Mouse (Mus musculus) T-helper 1 cell (primary cell): ENCODE data around the gene Rpgrip1l.

ENCODE experiments used
- in situ Hi-C: fragments of 300-600 bp; cut with MboI, MseI; formaldehyde crosslinking; loops from one replicate; pipeline ENCODE4 v1.15.1; 2025; ENCODE audit warnings: high pct_unique_total_duplicates

Rpgrip1l gene

GRCm38 (mm10) chr8:91312835-91313832 lies at the start of gene Rpgrip1l, which contains the start of gene Fto:
TSS of gene Rpgrip1l (minus strand) at chr8:91313262.
TSS of gene Fto (plus strand) at chr8:91313525.
- in situ Hi-C loops, result loop anchor here (10.0 kb wide), 1 partner anchor 1042 kb away; the partner anchor contains the start of gene Irx5

- in situ Hi-C loops, result no loop called here
These were observed 47.7 kb upstream of the Rpgrip1l start for GRCm38 (mm10) chr8:91360644-91361357.

GRCm38 (mm10) chr8:91359511-91359910 lies 46.4 kb upstream of the Rpgrip1l start:
- in situ Hi-C loops, result no loop called here

- in situ Hi-C loops, result no loop called here
These were observed 45.0 kb upstream of the Rpgrip1l start for GRCm38 (mm10) chr8:91358016-91358415.

- in situ Hi-C loops, result no loop called here
These were observed 44.5 kb upstream of the Rpgrip1l start for GRCm38 (mm10) chr8:91357493-91358014.

GRCm38 (mm10) chr8:91355956-91356699 lies 43.1 kb upstream of the Rpgrip1l start:
- in situ Hi-C loops, result no loop called here

GRCm38 (mm10) chr8:91355301-91355905 lies 42.3 kb upstream of the Rpgrip1l start:
- in situ Hi-C loops, result no loop called here

- in situ Hi-C loops, result no loop called here
These were observed 40.8 kb upstream of the Rpgrip1l start for GRCm38 (mm10) chr8:91353907-91354306.

GRCm38 (mm10) chr8:91353062-91353461 lies 40.0 kb upstream of the Rpgrip1l start:
- in situ Hi-C loops, result no loop called here

- in situ Hi-C loops, result no loop called here
These were observed 39.5 kb upstream of the Rpgrip1l start for GRCm38 (mm10) chr8:91352598-91352997.

GRCm38 (mm10) chr8:91350628-91351027 lies 37.6 kb upstream of the Rpgrip1l start:
- in situ Hi-C loops, result no loop called here

GRCm38 (mm10) chr8:91349816-91350215 lies 36.8 kb upstream of the Rpgrip1l start:
- in situ Hi-C loops, result no loop called here

- in situ Hi-C loops, result no loop called here
These were observed 34.5 kb upstream of the Rpgrip1l start for GRCm38 (mm10) chr8:91347595-91347994.

GRCm38 (mm10) chr8:91347146-91347545 lies 34.1 kb upstream of the Rpgrip1l start:
- in situ Hi-C loops, result no loop called here

- in situ Hi-C loops, result no loop called here
These were observed 31.6 kb upstream of the Rpgrip1l start for GRCm38 (mm10) chr8:91344659-91345058.

- in situ Hi-C loops, result no loop called here
These were observed 29.7 kb upstream of the Rpgrip1l start for GRCm38 (mm10) chr8:91342798-91343197.

- in situ Hi-C loops, result no loop called here
These were observed 29.1 kb upstream of the Rpgrip1l start for GRCm38 (mm10) chr8:91342196-91342595.

- in situ Hi-C loops, result no loop called here
These were observed 27.7 kb upstream of the Rpgrip1l start for GRCm38 (mm10) chr8:91340746-91341145.

- in situ Hi-C loops, result no loop called here
These were observed 26.6 kb upstream of the Rpgrip1l start for GRCm38 (mm10) chr8:91339651-91340050.

GRCm38 (mm10) chr8:91338389-91339154 lies 25.5 kb upstream of the Rpgrip1l start:
- in situ Hi-C loops, result no loop called here
